Mouse (Mus musculus) CH12.LX (cell line): ENCODE measurements around the gene Tbc1d2. TPM values are rescaled to one million over a fixed set of nuclear protein-coding genes. Genes with fewer than 3 reads are reported as not detected.

Experiments used
- DNase-seq: peaks from one replicate; pipeline ENCODE4 v3.0.0-alpha.2; 2013; ENCODE audit errors: extremely low read depth
- H3K27ac ChIP-seq: 2 replicates; pipeline ENCODE4 v1.5.1; 2012; ENCODE audit warnings: low read depth, mild to moderate bottlenecking, control low read depth, moderate library complexity; ENCODE audit not compliant: insufficient read depth
- H3K27me3 ChIP-seq: replicated peaks from 2 replicates; pipeline ENCODE3; 2012; ENCODE audit warnings: inconsistent platforms
- H3K36me3 ChIP-seq, 2 experiments: replicated peaks in 1 of 2; 2 replicates each; pipeline versions ENCODE3 to v1.6.1; 2012; ENCODE audit warnings: inconsistent platforms in 1 of 2, low read length in 1 of 2, mild to moderate bottlenecking in 1 of 2, mixed read lengths in 1 of 2, moderate library complexity in 1 of 2; ENCODE audit not compliant: control insufficient read depth in 1 of 2, insufficient read depth in 1 of 2
- H3K4me1 ChIP-seq, 2 experiments: 2 replicates each; pipeline ENCODE4 v1.6.1; 2012; ENCODE audit warnings: inconsistent platforms in 1 of 2, moderate library complexity in 1 of 2; ENCODE audit not compliant: insufficient read depth in 2 of 2, control insufficient read depth in 1 of 2
- H3K4me2 ChIP-seq: 2 replicates; pipeline ENCODE4 v1.6.1; 2012; ENCODE audit warnings: low read depth, mild to moderate bottlenecking, control low read depth; ENCODE audit not compliant: poor library complexity, insufficient read depth, severe bottlenecking
- H3K4me3 ChIP-seq, 3 experiments: fragments of 150-350 bp in 1 of 3; sonication (generic) in 1 of 3; replicated peaks in 1 of 3; 2 replicates each; pipeline versions ENCODE3 to v1.5.1; 2011 to 2012; ENCODE audit warnings: low read depth in 2 of 3, low read length in 2 of 3, mild to moderate bottlenecking in 2 of 3, moderate library complexity in 2 of 3, control low read depth in 1 of 3, improper control_type of control experiment in 1 of 3, inconsistent platforms in 1 of 3, mixed read lengths in 1 of 3; ENCODE audit not compliant: poor library complexity in 1 of 3
- H3K79me2 ChIP-seq: replicated peaks from 2 replicates; pipeline ENCODE4 v1.6.1; 2012; ENCODE audit warnings: mild to moderate bottlenecking, moderate library complexity; ENCODE audit not compliant: control insufficient read depth, poor library complexity, insufficient read depth, severe bottlenecking; ENCODE audit errors: extremely low read depth
- H3K9ac ChIP-seq: 2 replicates; pipeline ENCODE4 v1.6.1; 2012; ENCODE audit warnings: low read depth, mild to moderate bottlenecking, control low read depth, moderate library complexity; ENCODE audit not compliant: insufficient read depth
- H3K9me3 ChIP-seq: replicated peaks from 2 replicates; pipeline ENCODE3; 2012; ENCODE audit warnings: low read length, inconsistent platforms, mixed read lengths
- BHLHE40 ChIP-seq: IDR thresholded peaks from 2 replicates; pipeline ENCODE4 v1.6.1; 2011; ENCODE audit warnings: mild to moderate bottlenecking, low read depth, low read length, improper control_type of control experiment
- CHD1 ChIP-seq: IDR thresholded peaks from 2 replicates; pipeline ENCODE4 v1.6.1; 2012; ENCODE audit warnings: low read depth, low read length, improper control_type of control experiment, inconsistent platforms
- CHD2 ChIP-seq: IDR thresholded peaks from 2 replicates; pipeline ENCODE4 v1.6.1; 2011; ENCODE audit warnings: low read length, improper control_type of control experiment
- E2F4 ChIP-seq: IDR thresholded peaks from 2 replicates; pipeline ENCODE4 v1.6.1; 2011; ENCODE audit warnings: low read depth, low read length, improper control_type of control experiment; ENCODE audit not compliant: insufficient replicate concordance
- ELF1 ChIP-seq: IDR thresholded peaks from 2 replicates; pipeline ENCODE4 v1.6.1; 2014; ENCODE audit warnings: low read depth, mild to moderate bottlenecking, inconsistent platforms, low read length, improper control_type of control experiment
- EP300 ChIP-seq: IDR thresholded peaks from 2 replicates; pipeline ENCODE4 v1.6.1; 2011; ENCODE audit warnings: low read length, improper control_type of control experiment
- GABPA ChIP-seq: IDR thresholded peaks from 2 replicates; pipeline ENCODE4 v1.6.1; 2012; ENCODE audit warnings: low read depth, low read length, improper control_type of control experiment, inconsistent platforms; ENCODE audit not compliant: insufficient replicate concordance
- IRF4 ChIP-seq: IDR thresholded peaks from 2 replicates; pipeline ENCODE4 v1.6.1; 2014; ENCODE audit warnings: low read depth, mild to moderate bottlenecking, inconsistent platforms, low read length, improper control_type of control experiment
- KAT2A ChIP-seq: IDR thresholded peaks from 2 replicates; pipeline ENCODE4 v1.6.1; 2012; ENCODE audit warnings: low read length, improper control_type of control experiment, inconsistent platforms; ENCODE audit not compliant: insufficient replicate concordance
- MAX ChIP-seq: IDR thresholded peaks from 2 replicates; pipeline ENCODE4 v1.6.1; 2011; ENCODE audit warnings: low read length, improper control_type of control experiment
- MAZ ChIP-seq: IDR thresholded peaks from 2 replicates; pipeline ENCODE4 v1.6.1; 2012; ENCODE audit warnings: low read depth, mild to moderate bottlenecking, inconsistent platforms, low read length, improper control_type of control experiment, moderate library complexity
- MEF2A ChIP-seq: IDR thresholded peaks from 2 replicates; pipeline ENCODE4 v1.6.1; 2014; ENCODE audit warnings: low read depth, mild to moderate bottlenecking, inconsistent platforms, low read length, improper control_type of control experiment, borderline replicate concordance
- MXI1 ChIP-seq: IDR thresholded peaks from 2 replicates; pipeline ENCODE4 v1.6.1; 2011; ENCODE audit warnings: mild to moderate bottlenecking, low read depth, low read length, improper control_type of control experiment
- MYC ChIP-seq: IDR thresholded peaks from 2 replicates; pipeline ENCODE4 v1.6.1; 2011; ENCODE audit warnings: low read depth, mild to moderate bottlenecking, improper control_type of control experiment, low read length
- NELFE ChIP-seq: IDR thresholded peaks from 2 replicates; pipeline ENCODE4 v1.6.1; 2011; ENCODE audit warnings: low read depth, low read length, improper control_type of control experiment
- NRF1 ChIP-seq: IDR thresholded peaks from 2 replicates; pipeline ENCODE4 v1.6.1; 2014; ENCODE audit warnings: low read depth, mild to moderate bottlenecking, inconsistent platforms, low read length, improper control_type of control experiment, moderate library complexity
- PAX5 ChIP-seq: IDR thresholded peaks from 2 replicates; pipeline ENCODE4 v1.6.1; 2012; ENCODE audit warnings: low read length, inconsistent platforms, mixed read lengths
- POLR2AphosphoS2 ChIP-seq: IDR thresholded peaks from 2 replicates; pipeline ENCODE4 v1.6.1; 2011; ENCODE audit warnings: low read depth, low read length, improper control_type of control experiment
- RAD21 ChIP-seq: IDR thresholded peaks from 2 replicates; pipeline ENCODE4 v1.6.1; 2011; ENCODE audit warnings: low read depth, mild to moderate bottlenecking, low read length, improper control_type of control experiment, moderate library complexity
- RCOR1 ChIP-seq: conservative IDR thresholded peaks from 2 replicates; pipeline ENCODE4 v1.6.1; 2012; ENCODE audit warnings: low read depth, mild to moderate bottlenecking, inconsistent platforms, low read length, improper control_type of control experiment
- SIN3A ChIP-seq: IDR thresholded peaks from 2 replicates; pipeline ENCODE4 v1.6.1; 2012; ENCODE audit warnings: low read length, improper control_type of control experiment, inconsistent platforms
- TBP ChIP-seq: conservative IDR thresholded peaks from 2 replicates; pipeline ENCODE4 v1.6.1; 2011; ENCODE audit warnings: low read depth, low read length, improper control_type of control experiment
- TCF12 ChIP-seq: IDR thresholded peaks from 2 replicates; pipeline ENCODE4 v1.6.1; 2014; ENCODE audit warnings: low read depth, mild to moderate bottlenecking, inconsistent platforms, low read length, improper control_type of control experiment
- UBTF ChIP-seq: IDR thresholded peaks from 2 replicates; pipeline ENCODE4 v1.6.1; 2012; ENCODE audit warnings: low read depth, mild to moderate bottlenecking, inconsistent platforms, low read length, improper control_type of control experiment, moderate library complexity
- USF2 ChIP-seq: conservative IDR thresholded peaks from 2 replicates; pipeline ENCODE4 v1.6.1; 2011; ENCODE audit warnings: low read depth, low read length, improper control_type of control experiment
- ZC3H11A ChIP-seq: IDR thresholded peaks from 2 replicates; pipeline ENCODE4 v1.6.1; 2012; ENCODE audit warnings: low read depth, mild to moderate bottlenecking, inconsistent platforms, low read length, improper control_type of control experiment
- ZKSCAN1 ChIP-seq: IDR thresholded peaks from 2 replicates; pipeline ENCODE4 v1.6.1; 2012; ENCODE audit warnings: low read depth, inconsistent platforms, low read length, improper control_type of control experiment, borderline replicate concordance
- ZMIZ1 ChIP-seq: IDR thresholded peaks from 2 replicates; pipeline ENCODE4 v1.6.1; 2012; ENCODE audit warnings: low read depth, mild to moderate bottlenecking, inconsistent platforms, low read length, improper control_type of control experiment
- dilution Hi-C: fragments of 300-500 bp; cut with MboI; formaldehyde crosslinking; loops from 2 replicates; pipeline ENCODE4 v1.14.3; 2020; ENCODE audit warnings: low sequenced_read_pairs; ENCODE audit not compliant: extremely low pct_unique_long_range_greater_than_20kb, extremely low pct_ligation_motif_present
- in situ Hi-C: fragments of 300-500 bp; cut with MboI; formaldehyde crosslinking; loops from 3 replicates; pipeline ENCODE4 v1.14.3; 2019; ENCODE audit warnings: low sequenced_read_pairs, low pct_ligation_motif_present, low pct_unique_long_range_greater_than_20kb, mixed read lengths
- polyA plus RNA-seq: library from polyadenylated mRNA; unstranded; fragments of >175 nt; gene quantifications from 2 replicates; pipeline ENCODE4 v1.2.1, GENCODE M21; 2012; ENCODE audit warnings: low read depth; ENCODE audit not compliant: insufficient read length
- total RNA-seq, 2 experiments: library from RNA; depleted of rRNA; stranded (reverse); fragments of 300-350 nt in 1 of 2; fragments of >200 nt in 1 of 2; gene quantifications; 2 replicates each; pipeline ENCODE4 v1.2.3; 2012 to 2014

Tbc1d2 gene
- total and polyA plus RNA-seq, 3 experiments = 0.12 to 1.1 (median 0.29) TPM

DNA sequence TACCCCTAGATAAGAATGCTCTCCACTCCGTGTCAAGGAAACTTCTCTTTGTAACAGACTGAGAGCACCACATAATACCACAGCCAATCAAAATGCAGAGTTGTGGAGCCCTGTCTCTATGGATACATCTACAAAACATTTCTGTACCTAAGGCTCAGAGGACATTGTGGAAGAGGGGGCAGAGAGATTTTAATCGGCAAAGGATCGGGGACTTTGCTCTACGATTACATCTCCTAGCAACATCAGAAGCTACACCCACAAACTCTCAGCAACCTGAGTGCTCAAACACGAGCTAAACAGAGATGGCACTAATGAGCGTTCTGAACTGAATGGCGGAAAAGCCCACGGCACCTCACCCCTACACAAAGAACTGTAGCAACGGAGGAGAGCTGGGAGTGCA, 78.3 kb downstream of the Tbc1d2 start:
- peaks cover 44 to 59% of the 10 kb centered on the region in 2 experiments for H3K4me1 ChIP-seq
- DNase-seq = no peak
- H3K27ac ChIP-seq = no peak overlapping the region
- H3K4me2 ChIP-seq = no peak overlapping the region
- no peaks in the 10 kb centered on the region for H3K27me3 ChIP-seq
- dilution Hi-C loops (no loop called here), in situ Hi-C loops (no loop called here)
- H3K9ac ChIP-seq = no peak overlapping the region
- peaks cover 5% of the 10 kb centered on the region for H3K9me3 ChIP-seq
- TF ChIP-seq NRF1 = no peak
- no peak for TF ChIP-seq MAZ
- TF ChIP-seq PAX5 = no peak
- no peak for TF ChIP-seq POLR2AphosphoS2
- no peak for TF ChIP-seq MAX
- TF ChIP-seq TCF12 = no peak
- TF ChIP-seq RCOR1 = no peak
- no peak for TF ChIP-seq E2F4
- no peak for TF ChIP-seq CHD1
- no peak for TF ChIP-seq TBP
- peaks cover 27 to 30% of the 10 kb centered on the region in 2 experiments for H3K36me3 ChIP-seq
- H3K79me2 ChIP-seq = peaks cover 64% of the 10 kb centered on the region
- H3K4me3 ChIP-seq = no peak overlapping the region

DNA sequence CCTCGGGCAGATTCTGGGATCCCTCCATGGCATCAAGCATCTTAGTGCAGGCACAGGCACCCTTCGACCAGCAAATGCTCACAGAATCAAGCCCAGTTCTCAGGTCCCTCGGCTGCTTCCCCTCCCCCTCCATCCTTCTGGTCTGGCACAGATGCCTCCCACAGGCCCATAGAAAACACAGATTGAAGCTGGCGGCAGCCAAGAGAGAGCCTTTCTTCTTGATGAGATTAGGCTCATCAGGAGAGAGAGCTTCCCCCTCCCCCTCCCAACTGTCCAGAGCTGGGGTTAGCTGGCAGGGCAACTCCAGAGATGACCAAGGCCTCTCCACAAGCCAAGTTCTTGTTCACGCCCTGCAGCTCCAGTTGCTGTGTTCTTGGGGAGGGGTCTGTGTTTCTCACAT, 80.3 kb downstream of the Tbc1d2 start:
- peak; percentile 68 for TF ChIP-seq CHD2
- TF ChIP-seq ZKSCAN1 = no peak
- peak; percentile 46; the same call in 1 of the 2 replicates for TF ChIP-seq IRF4
- Histone ChIP-seq H3K27ac (peak overlapping the region; percentile 13), H3K4me2 (no peak overlapping the region), H3K9ac (no peak overlapping the region), H3K4me3 (no peak overlapping the region), H3K9me3 (peaks cover 5% of the 10 kb centered on the region), H3K79me2 (peaks cover 66% of the 10 kb centered on the region), H3K27me3 (no peaks in the 10 kb centered on the region), H3K4me1 (peaks cover 59 to 77% of the 10 kb centered on the region in 2 experiments), H3K36me3 (peaks cover 27 to 30% of the 10 kb centered on the region in 2 experiments)
- DNase-seq = no peak
- in situ Hi-C loops (no loop called here), dilution Hi-C loops (no loop called here)

- H3K36me3 ChIP-seq = peaks cover 20% of the 10 kb centered on the region in 2 experiments
- DNase-seq = no peak
- peaks cover 62% of the 10 kb centered on the region for H3K79me2 ChIP-seq
- H3K4me3 ChIP-seq = no peak overlapping the region
- dilution Hi-C loops (no loop called here), in situ Hi-C loops (no loop called here)
- no peaks in the 10 kb centered on the region for H3K27me3 ChIP-seq
- H3K27ac ChIP-seq = peak overlapping the region; percentile 77
- H3K4me2 ChIP-seq = no peak overlapping the region
- H3K9ac ChIP-seq = no peak overlapping the region
- peaks cover 60 to 77% of the 10 kb centered on the region in 2 experiments for H3K4me1 ChIP-seq
- peaks cover 5% of the 10 kb centered on the region for H3K9me3 ChIP-seq
- TF ChIP-seq UBTF (no peak), EP300 (no peak), ZMIZ1 (no peak), USF2 (no peak), BHLHE40 (no peak), SIN3A (no peak), MAX (no peak), NELFE (no peak), KAT2A (no peak), ELF1 (no peak), MEF2A (no peak), RAD21 (no peak), GABPA (no peak), CHD2 (no peak), ZC3H11A (no peak), MYC (no peak), MXI1 (no peak), ZKSCAN1 (no peak)
Measured at GRCm38 (mm10) chr4:46568169-46568568, 81.8 kb downstream of the Tbc1d2 start.
